Mouse (Mus musculus) testis, adult 2 months (tissue): ENCODE data around the gene Ezr.

Experiments used
- CTCF ChIP-seq: fragments of 200-500 bp; IDR thresholded peaks from 2 replicates; pipeline ENCODE4 v1.5.1; 2012; ENCODE audit warnings: low read depth, mild to moderate bottlenecking, inconsistent platforms, low read length, moderate library complexity; ENCODE audit not compliant: control insufficient read depth, insufficient read depth, insufficient replicate concordance
- POLR2A ChIP-seq: fragments of 200-500 bp; IDR thresholded peaks from 2 replicates; pipeline ENCODE4 v1.6.1; 2012; ENCODE audit warnings: low read depth, mild to moderate bottlenecking, inconsistent platforms, low read length, moderate library complexity; ENCODE audit not compliant: control insufficient read depth

DNA sequence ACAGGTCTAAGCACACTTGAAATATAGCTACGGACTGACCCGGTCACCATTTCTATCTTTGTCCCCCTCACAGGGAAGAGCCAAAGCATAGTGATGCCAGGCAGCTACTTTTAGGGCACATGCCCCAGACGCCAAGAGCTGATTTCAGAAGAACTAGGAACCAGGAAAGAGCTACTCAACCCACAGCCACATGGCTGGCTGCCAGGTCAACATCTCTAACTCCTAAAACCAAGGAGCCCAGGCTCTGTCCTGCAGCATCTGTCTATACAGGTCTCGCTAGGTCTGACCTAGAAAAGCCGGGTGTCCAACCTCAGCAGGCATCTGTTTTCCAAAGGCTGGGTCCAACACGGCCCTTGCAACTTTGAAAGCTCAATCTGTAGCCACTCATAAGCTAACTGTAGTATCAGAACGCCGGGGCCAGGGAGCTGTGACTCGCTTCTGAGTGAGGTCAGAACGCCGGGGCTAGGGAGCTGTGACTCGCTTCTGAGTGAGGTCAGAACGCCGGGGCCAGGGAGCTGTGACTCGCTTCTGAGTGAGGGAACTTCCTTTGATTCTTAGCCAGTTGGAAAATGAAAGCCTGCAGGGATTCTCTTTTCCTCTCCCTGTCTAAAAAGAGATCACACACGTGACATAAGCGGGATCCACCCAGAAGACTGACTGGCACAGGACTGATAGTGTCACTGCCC is 33.7 kb downstream of the Ezr start:
- no peak for TF ChIP-seq POLR2A
- TF ChIP-seq CTCF: no peak
